Mouse (Mus musculus) spleen, adult 2 months (tissue): ENCODE measurements around the gene Cnn3.

Source experiments
- CTCF ChIP-seq: fragments of 200-500 bp; IDR thresholded peaks from 2 replicates; pipeline ENCODE4 v1.5.1; 2011; ENCODE audit warnings: mild to moderate bottlenecking, inconsistent platforms; ENCODE audit not compliant: insufficient read depth, insufficient read length, insufficient replicate concordance; ENCODE audit errors: extremely low read depth
- POLR2A ChIP-seq: fragments of 200-500 bp; IDR thresholded peaks from 2 replicates; pipeline ENCODE4 v1.6.1; 2011; ENCODE audit warnings: low read depth, low read length, inconsistent platforms

DNA sequence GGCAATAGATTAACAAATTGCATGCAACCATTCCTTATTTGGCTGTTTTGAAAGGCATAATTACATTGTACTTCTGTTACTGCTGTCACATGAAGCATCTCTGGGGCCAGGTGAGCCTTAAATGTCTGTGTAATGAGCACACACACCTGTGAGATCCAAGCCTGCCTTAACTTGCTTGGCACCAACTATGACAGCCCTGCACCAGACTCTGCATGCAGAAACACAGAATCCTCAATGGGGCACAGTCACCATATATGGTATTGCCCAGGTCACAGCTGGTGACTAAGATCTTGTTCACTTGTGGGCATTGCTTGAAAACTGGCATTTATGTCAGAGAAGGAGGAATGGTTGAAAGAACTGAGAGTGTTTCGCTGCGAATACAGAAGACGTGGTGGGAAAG lies 36.5 kb downstream of the Cnn3 start:
- TF ChIP-seq CTCF (no peak), POLR2A (no peak)
